Mouse (Mus musculus) heart, postnatal 0 days (tissue): Measurements from ENCODE around the gene Acbd3. TPM values are rescaled to one million over a fixed set of nuclear protein-coding genes. Genes with fewer than 3 reads are reported as not detected.

ENCODE experiments used
- ATAC-seq: fragments of 200-750 bp; cut with Nextera tagmentation; 2 replicates; pipeline ENCODE4 v1.8.0; 2017; ENCODE audit warnings: low read depth, moderate number of reproducible peaks, moderate library complexity; ENCODE audit not compliant: insufficient read depth
- DNase-seq: peaks from one replicate; pipeline ENCODE4 v3.0.0-alpha.2; 2016; ENCODE audit warnings: low spot score
- H3K27ac ChIP-seq: fragments of 300-500 bp; sonication (generic); 2 replicates; pipeline ENCODE4 v1.5.1; 2014; ENCODE audit warnings: low read depth, mild to moderate bottlenecking
- H3K27me3 ChIP-seq: fragments of 300-500 bp; sonication (generic); 2 replicates; pipeline ENCODE4 v1.6.1; 2014; ENCODE audit warnings: low read length, mixed read lengths; ENCODE audit not compliant: control insufficient read depth, insufficient read depth
- H3K36me3 ChIP-seq: fragments of 300-500 bp; sonication (generic); replicated peaks from 2 replicates; pipeline ENCODE4 v1.6.1; 2014; ENCODE audit warnings: low read length, mixed read lengths; ENCODE audit not compliant: control insufficient read depth, insufficient read depth
- H3K4me1 ChIP-seq: fragments of 300-500 bp; sonication (generic); 2 replicates; pipeline ENCODE4 v1.6.1; 2014; ENCODE audit warnings: antibody characterized with exemption; ENCODE audit not compliant: control insufficient read depth, insufficient read depth
- H3K4me2 ChIP-seq: fragments of 300-500 bp; sonication (generic); 2 replicates; pipeline ENCODE4 v1.6.1; 2014; ENCODE audit warnings: low read depth, mild to moderate bottlenecking, low read length, moderate library complexity
- H3K4me3 ChIP-seq: fragments of 300-500 bp; sonication (generic); 2 replicates; pipeline ENCODE4 v1.5.1; 2014; ENCODE audit warnings: low read depth, low read length
- H3K9ac ChIP-seq: fragments of 300-500 bp; sonication (generic); replicated peaks from 2 replicates; pipeline ENCODE4 v1.6.1; 2014; ENCODE audit warnings: low read depth, low read length, mixed read lengths
- H3K9me3 ChIP-seq: fragments of 300-500 bp; sonication (generic); replicated peaks from 2 replicates; pipeline ENCODE4 v1.6.1; 2016; ENCODE audit warnings: low read length; ENCODE audit not compliant: control insufficient read depth
- CTCF ChIP-seq: IDR thresholded peaks from 2 replicates; pipeline ENCODE4 v1.5.1; 2016; ENCODE audit warnings: antibody characterized with exemption, control low read depth, low read depth
- EP300 ChIP-seq: IDR thresholded peaks from 2 replicates; pipeline ENCODE4 v1.6.1; 2016; ENCODE audit warnings: antibody characterized with exemption, low read depth
- WGBS: fragments of 180-500 bp; shearing (Covaris S2); extraction: QIAGEN DNeasy Blood & Tissue Kit; methylation state at CpG from one replicate; pipeline ENCODE4 v1.1.7; 2014; 5-methylcytosine and 5-hydroxymethylcytosine counted together
- polyA plus RNA-seq: library from polyadenylated mRNA; unstranded; fragments of >200 nt; fragmentation: Nextera tagmentation; extraction: Ambion mirVana; gene quantifications from 2 replicates; pipeline ENCODE4 v1.2.1, GENCODE M21; 2015
- total RNA-seq: library from RNA; depleted of rRNA; stranded (reverse); fragments of >200 nt; gene quantifications from 2 replicates; pipeline ENCODE4 v1.2.3, GENCODE M21; 2014; ENCODE audit warnings: low replicate concordance

Gene Acbd3
- total and polyA plus RNA-seq, 2 experiments from 2014 or later, result 13.2 to 26.4 TPM

DNA sequence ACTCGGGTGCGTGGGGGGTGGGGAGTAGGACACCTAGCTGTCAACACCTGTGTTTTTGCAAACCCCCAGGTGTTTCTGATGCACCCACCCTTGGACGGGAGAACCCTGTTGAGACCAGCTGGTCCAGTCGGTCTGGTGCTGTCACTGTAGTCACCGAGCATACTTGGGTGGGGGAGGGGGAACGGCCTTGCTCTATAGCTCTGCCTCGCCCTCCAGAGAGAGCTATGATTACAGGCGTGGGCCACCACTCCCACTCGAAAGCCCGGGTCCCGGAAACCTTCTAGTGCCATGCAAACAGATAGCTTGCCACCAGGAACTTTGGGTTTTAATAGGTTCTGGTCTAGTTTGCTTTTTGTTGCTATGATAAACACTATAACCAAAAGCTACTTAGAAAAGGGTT, 36.3 kb downstream of the Acbd3 start:
- Histone ChIP-seq H3K36me3 (no peaks in the 10 kb centered on the region), H3K4me1 (peaks cover 2% of the 10 kb centered on the region; the same call in 1 of the 2 replicates), H3K9me3 (no peaks in the 10 kb centered on the region), H3K27me3 (0 out of 2 replicates have a peak, but pooled peaks cover 9% of the 10 kb centered on the region), H3K4me2 (no peak overlapping the region), H3K9ac (no peak overlapping the region), H3K4me3 (no peak overlapping the region), H3K27ac (no peak overlapping the region)
- DNase-seq (no peak), ATAC-seq (no peak)
- 72% methylated on average over 11 of the region's 11 CpGs for WGBS
- no peak for TF ChIP-seq CTCF
- TF ChIP-seq EP300, result no peak

DNA sequence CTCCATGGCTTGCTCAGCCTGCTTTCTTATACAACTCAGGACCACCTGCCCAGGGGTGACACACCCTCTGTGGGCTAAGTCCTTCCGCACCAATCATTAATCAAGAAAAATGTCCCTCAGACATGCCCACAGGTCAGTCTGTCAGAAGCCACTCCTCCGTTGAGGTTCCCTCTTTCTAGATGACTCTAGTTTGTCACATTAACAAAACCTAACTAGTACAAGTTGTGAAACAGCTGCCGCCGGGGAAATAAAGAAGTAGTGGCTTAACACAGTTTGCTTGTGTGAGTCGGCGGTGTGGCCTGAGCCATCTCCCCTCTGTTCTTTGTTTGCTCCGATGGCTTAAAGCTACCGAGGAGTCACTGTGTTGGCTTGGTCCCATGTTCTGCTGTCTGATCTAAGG, 36.8 kb downstream of the Acbd3 start:
- DNase-seq (no peak), ATAC-seq (no peak)
- H3K4me3 ChIP-seq, result no peak overlapping the region
- H3K4me2 ChIP-seq, result no peak overlapping the region
- 0 out of 2 replicates have a peak, but pooled peaks cover 9% of the 10 kb centered on the region for H3K27me3 ChIP-seq
- no peak overlapping the region for H3K9ac ChIP-seq
- no peaks in the 10 kb centered on the region for H3K9me3 ChIP-seq
- H3K27ac ChIP-seq, result no peak overlapping the region
- H3K36me3 ChIP-seq, result no peaks in the 10 kb centered on the region
- peaks cover 3% of the 10 kb centered on the region; the same call in 1 of the 2 replicates for H3K4me1 ChIP-seq
- TF ChIP-seq EP300, result no peak
- no peak for TF ChIP-seq CTCF
- WGBS, result 77% methylated on average over 8 of the region's 8 CpGs

DNA sequence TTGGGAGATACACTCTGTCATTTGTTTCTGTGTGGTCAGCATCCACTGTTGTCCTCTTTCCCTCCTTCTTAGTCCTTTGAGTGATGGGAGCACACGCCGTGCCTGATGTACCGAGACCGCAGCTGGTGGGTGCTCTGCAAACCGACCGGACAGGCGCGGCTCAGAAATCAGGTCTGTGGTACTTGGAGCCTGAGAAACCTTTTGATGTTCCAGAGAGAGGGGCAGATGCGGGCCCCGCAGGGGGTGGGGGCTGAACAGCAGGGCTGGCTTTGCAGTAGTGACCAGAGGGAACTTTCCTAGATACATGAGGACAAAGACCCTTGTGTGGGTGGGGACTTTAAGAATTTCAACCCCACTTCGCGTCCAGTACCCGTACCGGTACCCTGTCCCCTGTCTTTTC, 37.5 kb downstream of the Acbd3 start:
- TF ChIP-seq EP300, result no peak
- no peak for TF ChIP-seq CTCF
- Histone ChIP-seq H3K27ac (no peak overlapping the region), H3K4me1 (peaks cover 7% of the 10 kb centered on the region; the same call in 1 of the 2 replicates), H3K27me3 (0 out of 2 replicates have a peak, but pooled peaks cover 9% of the 10 kb centered on the region), H3K4me3 (peak overlapping the region; percentile 43), H3K9ac (no peak overlapping the region; the same call in 1 of the 2 replicates), H3K36me3 (no peaks in the 10 kb centered on the region), H3K4me2 (peak overlapping the region; percentile 73), H3K9me3 (no peaks in the 10 kb centered on the region)
- 6% methylated on average over 14 of the region's 14 CpGs for WGBS
- ATAC-seq (no peak), DNase-seq (no peak)

DNA sequence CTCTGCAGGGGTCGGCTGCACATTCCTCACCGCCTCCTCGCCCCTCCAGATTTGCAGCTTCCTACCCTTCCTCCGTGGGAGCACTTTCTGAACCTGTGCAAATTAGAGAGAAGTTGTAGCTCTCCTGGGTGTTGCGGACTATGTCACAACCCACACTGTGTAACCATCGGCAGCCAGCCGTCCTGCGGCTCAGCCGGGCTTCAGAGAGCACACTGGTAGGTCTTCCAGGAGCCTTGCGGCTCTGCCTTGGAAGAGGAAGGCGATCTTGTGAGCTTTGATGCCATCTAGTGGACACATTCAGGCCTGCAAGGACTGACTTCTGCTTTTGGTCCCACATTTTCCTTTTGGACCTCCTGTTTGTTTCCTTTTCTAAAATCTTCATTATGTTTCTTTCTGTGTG, 38.0 kb downstream of the Acbd3 start:
- ATAC-seq, result peak; percentile 29; the same call in 1 of the 2 replicates
- 0% methylated on average over 11 of the region's 11 CpGs for WGBS
- TF ChIP-seq EP300 (no peak), CTCF (peak; percentile 85)

DNA sequence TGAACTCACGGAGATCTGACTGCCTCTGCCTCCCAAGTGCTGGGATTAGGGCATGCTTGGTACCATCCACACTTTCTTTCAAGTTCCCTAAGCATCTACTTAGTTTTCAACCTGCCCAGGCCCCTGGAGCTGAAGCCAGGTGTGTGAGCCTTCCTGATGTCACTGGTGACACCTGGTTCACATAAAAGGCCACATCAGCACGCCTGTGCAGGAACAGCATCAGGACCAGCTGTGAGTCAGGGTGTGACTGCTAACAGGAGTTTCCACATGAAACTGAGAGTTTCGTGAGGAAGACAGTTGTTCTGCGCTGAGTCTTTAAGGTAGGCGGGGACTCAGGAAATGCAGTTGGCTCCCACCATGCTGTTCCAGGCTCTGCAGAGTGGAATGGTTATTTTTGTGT, 39.5 kb downstream of the Acbd3 start:
- no peak for ATAC-seq
- Histone ChIP-seq H3K27me3 (0 out of 2 replicates have a peak, but pooled peaks cover 9% of the 10 kb centered on the region), H3K27ac (no peak overlapping the region), H3K9ac (no peak overlapping the region), H3K4me2 (no peak overlapping the region), H3K9me3 (no peaks in the 10 kb centered on the region), H3K36me3 (no peaks in the 10 kb centered on the region), H3K4me1 (peaks cover 7% of the 10 kb centered on the region; the same call in 1 of the 2 replicates), H3K4me3 (no peak overlapping the region)
- 72% methylated on average over 5 of the region's 5 CpGs for WGBS
- TF ChIP-seq CTCF (no peak), EP300 (no peak)
- no peak for DNase-seq

More for the DNA sequence above, 38.0 kb downstream of the Acbd3 start:
- Histone ChIP-seq H3K4me2 (peak overlapping the region; percentile 73), H3K4me3 (peak overlapping the region; percentile 43), H3K27ac (no peak overlapping the region), H3K4me1 (peaks cover 7% of the 10 kb centered on the region; the same call in 1 of the 2 replicates), H3K36me3 (no peaks in the 10 kb centered on the region), H3K27me3 (0 out of 2 replicates have a peak, but pooled peaks cover 9% of the 10 kb centered on the region), H3K9ac (no peak overlapping the region; the same call in 1 of the 2 replicates), H3K9me3 (no peaks in the 10 kb centered on the region)
- peak; percentile 74 for DNase-seq

DNA sequence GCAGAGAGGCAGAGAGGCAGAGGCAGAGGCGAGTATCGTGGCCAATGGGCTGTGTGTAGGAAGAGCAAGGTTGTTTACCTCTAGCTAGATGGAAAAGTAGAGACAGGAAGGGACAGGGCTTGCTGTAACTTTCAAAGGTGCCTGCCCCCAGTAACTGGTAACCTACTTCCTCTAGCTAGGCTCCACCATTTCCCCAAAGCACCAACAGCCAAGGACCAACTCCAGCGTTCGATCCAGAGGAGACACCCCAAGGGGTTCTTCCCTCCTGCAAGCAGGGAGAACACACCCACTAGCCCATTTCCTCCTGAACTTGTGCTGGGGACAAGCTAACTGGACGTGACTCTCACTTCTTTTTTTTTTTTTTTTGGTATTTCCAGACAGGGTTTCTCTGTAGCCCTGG, 40.7 kb downstream of the Acbd3 start:
- Histone ChIP-seq H3K9ac (no peak overlapping the region), H3K4me1 (peaks cover 7% of the 10 kb centered on the region; the same call in 1 of the 2 replicates), H3K4me3 (no peak overlapping the region), H3K36me3 (no peaks in the 10 kb centered on the region), H3K27me3 (0 out of 2 replicates have a peak, but pooled peaks cover 9% of the 10 kb centered on the region), H3K4me2 (no peak overlapping the region), H3K27ac (no peak overlapping the region), H3K9me3 (no peaks in the 10 kb centered on the region)
- DNase-seq (no peak), ATAC-seq (no peak)
- TF ChIP-seq EP300, result no peak
- 55% methylated on average over 5 of the region's 5 CpGs for WGBS
